Mouse (Mus musculus): ENCODE measurements around the gene Smg1. TPM values are rescaled to one million over a fixed set of nuclear protein-coding genes. Genes with fewer than 3 reads are reported as not detected.

Gene Smg1
- total and polyA plus RNA-seq, 3 experiments = 16.1 to 35.0 (median 29.2) TPM

- peaks cover 8 to 26% of the 10 kb centered on the region in 2 experiments for H3K4me1 ChIP-seq (ENCODE audit: control insufficient read depth in 1 of 2, insufficient read depth in 2 of 2)
- H3K9me3 ChIP-seq (replicated peaks; ENCODE audit: low read length) = no peaks in the 10 kb centered on the region
- in situ Hi-C loops (cut with MboI; ENCODE audit: low pct_ligation_motif_present, low pct_unique_long_range_greater_than_20kb, low sequenced_read_pairs) (no loop called here), dilution Hi-C loops (cut with MboI; ENCODE audit: extremely low pct_ligation_motif_present, extremely low pct_unique_long_range_greater_than_20kb, low sequenced_read_pairs) (no loop called here)
- H3K9ac ChIP-seq (ENCODE audit: insufficient read depth, low read depth) = no peak overlapping the region
- H3K27me3 ChIP-seq (replicated peaks) = no peaks in the 10 kb centered on the region
- no peaks in the 10 kb centered on the region for H3K36me3 ChIP-seq (replicated peaks in 1 of 2; ENCODE audit: control insufficient read depth in 1 of 2, insufficient read depth in 1 of 2, low read length in 1 of 2)
- H3K79me2 ChIP-seq (replicated peaks; ENCODE audit: control insufficient read depth, extremely low read depth, insufficient read depth, poor library complexity, severe bottlenecking) = no peaks in the 10 kb centered on the region
- TF ChIP-seq PAX5 (IDR thresholded peaks at IDR 0.05; ENCODE audit: low read length) = no peak
- no peak for TF ChIP-seq UBTF (IDR thresholded peaks at IDR 0.05; ENCODE audit: low read depth, low read length)
- TF ChIP-seq BHLHE40 (IDR thresholded peaks at IDR 0.05; ENCODE audit: low read depth, low read length) = peak; percentile 57; the same call in 1 of the 2 replicates
- no peak for TF ChIP-seq MEF2A (IDR thresholded peaks at IDR 0.05; ENCODE audit: borderline replicate concordance, low read depth, low read length)
- TF ChIP-seq TCF12 (IDR thresholded peaks at IDR 0.05; ENCODE audit: low read depth, low read length) = no peak
- no peak for DNase-seq (ENCODE audit: extremely low read depth)
- no peak overlapping the region for H3K4me2 ChIP-seq (ENCODE audit: insufficient read depth, low read depth, poor library complexity, severe bottlenecking)
- no peak overlapping the region for H3K4me3 ChIP-seq (replicated peaks in 1 of 3; ENCODE audit: low read depth in 2 of 3, low read length in 2 of 3, poor library complexity in 1 of 3)
- no peak overlapping the region for H3K27ac ChIP-seq (ENCODE audit: insufficient read depth, low read depth)
These were observed 8.9 kb upstream of the Smg1 start for GRCm38 (mm10) chr7:118252349-118252748.

- Histone ChIP-seq H3K4me3 (replicated peaks in 1 of 3; ENCODE audit: low read depth in 2 of 3, low read length in 2 of 3, poor library complexity in 1 of 3) (no peak overlapping the region), H3K4me2 (ENCODE audit: insufficient read depth, low read depth, poor library complexity, severe bottlenecking) (no peak overlapping the region), H3K79me2 (replicated peaks; ENCODE audit: control insufficient read depth, extremely low read depth, insufficient read depth, poor library complexity, severe bottlenecking) (no peaks in the 10 kb centered on the region), H3K27ac (ENCODE audit: insufficient read depth, low read depth) (no peak overlapping the region), H3K27me3 (replicated peaks) (no peaks in the 10 kb centered on the region), H3K9me3 (replicated peaks; ENCODE audit: low read length) (no peaks in the 10 kb centered on the region), H3K9ac (ENCODE audit: insufficient read depth, low read depth) (no peak overlapping the region), H3K36me3 (replicated peaks in 1 of 2; ENCODE audit: control insufficient read depth in 1 of 2, insufficient read depth in 1 of 2, low read length in 1 of 2) (no peaks in the 10 kb centered on the region), H3K4me1 (ENCODE audit: control insufficient read depth in 1 of 2, insufficient read depth in 2 of 2) (peaks cover 8 to 26% of the 10 kb centered on the region in 2 experiments)
- TF ChIP-seq CHD1 (IDR thresholded peaks at IDR 0.05; ENCODE audit: low read depth, low read length) (no peak), USF1 (IDR thresholded peaks at IDR 0.05; ENCODE audit: low read depth, low read length) (no peak), ELF1 (IDR thresholded peaks at IDR 0.05; ENCODE audit: low read depth, low read length) (no peak), HCFC1 (IDR thresholded peaks at IDR 0.05; ENCODE audit: low read depth, low read length) (no peak), KAT2A (IDR thresholded peaks at IDR 0.05; ENCODE audit: insufficient replicate concordance, low read length) (no peak), UBTF (IDR thresholded peaks at IDR 0.05; ENCODE audit: low read depth, low read length) (no peak), IRF4 (IDR thresholded peaks at IDR 0.05; ENCODE audit: low read depth, low read length) (no peak), SMC3 (IDR thresholded peaks at IDR 0.05; ENCODE audit: low read depth, low read length) (no peak), NELFE (IDR thresholded peaks at IDR 0.05; ENCODE audit: low read depth, low read length) (no peak), TBP (conservative IDR thresholded peaks at IDR 0.05; ENCODE audit: low read depth, low read length) (no peak), MXI1 (IDR thresholded peaks at IDR 0.05; ENCODE audit: low read depth, low read length) (no peak), POLR2A (IDR thresholded peaks at IDR 0.05; ENCODE audit: low read depth, low read length) (no peak), CHD2 (IDR thresholded peaks at IDR 0.05; ENCODE audit: low read length) (no peak), NRF1 (IDR thresholded peaks at IDR 0.05; ENCODE audit: low read depth, low read length) (no peak), SIN3A (IDR thresholded peaks at IDR 0.05; ENCODE audit: low read length) (no peak), TCF12 (IDR thresholded peaks at IDR 0.05; ENCODE audit: low read depth, low read length) (no peak), MEF2A (IDR thresholded peaks at IDR 0.05; ENCODE audit: borderline replicate concordance, low read depth, low read length) (no peak)
- no peak for DNase-seq (ENCODE audit: extremely low read depth)
- in situ Hi-C loops (cut with MboI; ENCODE audit: low pct_ligation_motif_present, low pct_unique_long_range_greater_than_20kb, low sequenced_read_pairs) = no loop called here
- dilution Hi-C loops (cut with MboI; ENCODE audit: extremely low pct_ligation_motif_present, extremely low pct_unique_long_range_greater_than_20kb, low sequenced_read_pairs) = no loop called here
These were observed 8.1 kb upstream of the Smg1 start for GRCm38 (mm10) chr7:118251392-118252170.
